Mouse (Mus musculus): ENCODE results near the gene Ints3. TPM values are rescaled to one million over a fixed set of nuclear protein-coding genes. Genes with fewer than 3 reads are reported as not detected.
A peak's percentile ranks its signal among the peaks of the same experiment; 100 is the strongest.

The Ints3 gene
- polyA plus RNA-seq (2012; ENCODE audit: insufficient read depth, insufficient read length, missing spikeins), result 12.6 and 13.2 TPM in 2 replicates

DNA sequence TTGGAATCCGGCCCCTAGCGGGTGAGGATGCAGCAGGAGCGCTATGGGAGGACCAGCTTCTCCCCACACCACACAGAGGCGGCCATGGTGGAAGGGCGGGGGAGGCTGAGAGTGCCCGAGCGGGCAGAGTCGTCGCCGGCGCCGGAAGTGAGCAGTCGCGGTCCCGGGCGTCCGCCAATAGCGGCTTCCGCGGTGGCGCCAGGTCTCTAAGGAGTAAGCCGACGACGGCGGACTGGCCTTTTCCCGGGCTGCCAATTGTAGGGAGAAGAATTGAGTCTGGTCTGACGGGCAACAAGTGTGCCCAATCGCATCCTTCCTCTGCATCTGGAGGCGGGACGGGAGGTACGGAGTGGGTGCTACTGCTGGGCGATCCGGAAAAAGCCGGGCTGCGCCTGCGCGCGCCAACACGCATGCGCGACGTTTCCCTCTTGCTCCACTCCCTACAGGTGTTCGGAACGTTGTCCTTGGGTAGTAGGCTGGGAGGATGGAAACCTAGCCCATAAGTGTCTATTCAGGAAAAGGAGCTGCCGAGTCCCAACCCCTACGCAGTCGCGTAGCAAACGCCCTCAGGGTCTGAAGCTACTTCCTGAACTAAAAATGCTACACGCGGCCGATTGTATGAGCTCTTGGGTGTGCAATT, at the start of gene Ints3:
Gene Ints3 (minus strand): TSS at position 242 of the 640 bp plus-strand sequence.
- H3K27ac ChIP-seq (replicated peaks; ENCODE audit: low read depth, low read length), result peak within 1 kb of the TSS; percentile 89
- H3K4me3 ChIP-seq (ENCODE audit: insufficient read depth, low read depth, low read length), result peak within 1 kb of the TSS; percentile 71
- H3K4me1 ChIP-seq (ENCODE audit: control insufficient read depth, insufficient read depth, insufficient read length, low read length), result peaks cover 6% of the 10 kb centered on the region

DNA sequence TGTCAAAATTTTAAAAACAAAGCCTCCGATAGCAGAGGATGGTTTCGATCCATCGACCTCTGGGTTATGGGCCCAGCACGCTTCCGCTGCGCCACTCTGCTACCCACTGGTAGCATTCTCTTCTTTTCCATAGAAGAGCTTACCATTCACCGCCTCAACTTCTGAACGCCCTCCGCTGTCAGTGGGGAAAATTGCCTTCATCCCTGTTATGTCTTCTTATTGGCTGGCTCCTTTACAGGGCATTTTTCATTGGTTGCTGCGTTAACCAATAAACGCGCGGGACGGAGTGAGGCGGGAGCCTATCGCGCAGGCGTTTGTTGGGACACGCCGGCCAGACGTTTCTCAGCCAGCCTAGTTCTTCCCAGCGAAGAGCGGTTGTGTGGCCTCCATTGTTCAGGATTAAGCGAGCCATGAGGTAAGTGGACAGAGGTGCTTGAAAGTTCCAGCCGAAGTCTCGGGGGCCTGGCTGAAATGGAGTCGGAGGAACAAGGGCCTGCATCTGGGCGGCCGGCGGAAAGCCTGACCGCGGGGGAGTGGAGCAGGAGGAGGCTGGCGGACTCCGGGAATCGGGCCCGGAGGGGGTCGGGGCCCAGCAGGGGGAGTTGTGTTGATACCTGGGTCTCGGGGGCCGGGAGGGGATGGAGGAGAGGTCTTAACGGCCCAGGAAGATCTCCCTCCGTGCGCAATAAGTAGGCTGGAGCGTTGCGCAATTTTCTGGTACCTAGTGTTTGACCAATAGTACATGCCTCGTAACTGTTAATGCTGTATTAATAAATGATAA, 42.6 kb upstream of the Ints3 start, which contains the start of gene Ilf2:
Gene Ilf2 (plus strand): TSS at position 296 of the 781 bp plus-strand sequence.
- Histone ChIP-seq H3K4me1 (ENCODE audit: control insufficient read depth, insufficient read depth, insufficient read length, low read length) (peaks cover 3% of the 10 kb centered on the region; the same call in 1 of the 2 replicates), H3K27ac (replicated peaks; ENCODE audit: low read depth, low read length) (no peak within 1 kb of the TSS), H3K4me3 (ENCODE audit: insufficient read depth, low read depth, low read length) (peak within 1 kb of the TSS; percentile 76)

DNA sequence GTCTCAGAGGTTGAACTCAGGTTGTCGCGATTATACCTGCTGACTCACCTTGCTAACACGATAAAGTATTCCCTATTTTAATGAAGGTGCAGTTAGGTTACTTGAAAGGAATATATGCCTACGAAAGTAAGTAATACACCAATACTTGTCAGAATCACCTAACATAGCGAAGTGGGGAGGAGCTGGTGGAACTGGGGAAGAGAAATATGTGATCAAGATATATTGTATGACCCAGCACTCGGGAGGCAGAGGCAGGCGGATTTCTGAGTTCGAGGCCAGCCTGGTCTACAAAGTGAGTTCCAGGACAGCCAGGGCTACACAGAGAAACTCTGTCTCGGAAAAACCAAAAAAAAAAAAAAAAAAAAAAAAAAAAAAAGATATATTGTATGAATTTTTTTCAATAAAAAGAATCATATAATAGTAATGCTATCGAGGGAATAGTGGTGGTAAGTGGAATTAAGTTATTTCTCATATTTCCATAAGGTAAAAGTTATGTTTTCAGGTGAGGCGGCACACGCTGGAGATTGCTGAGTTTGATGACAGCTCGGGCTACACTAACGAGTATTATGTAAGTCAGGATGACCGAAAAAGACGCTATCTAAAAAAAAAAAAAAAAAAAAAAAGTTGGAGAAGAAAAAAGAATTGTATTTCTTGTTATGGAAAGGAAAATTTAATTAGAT, 41.9 kb upstream of the Ints3 start:
- no peak overlapping the region for H3K27ac ChIP-seq (replicated peaks; ENCODE audit: low read depth, low read length)
- no peak overlapping the region for H3K4me3 ChIP-seq (ENCODE audit: insufficient read depth, low read depth, low read length)
- peaks cover 3% of the 10 kb centered on the region; the same call in 1 of the 2 replicates for H3K4me1 ChIP-seq (ENCODE audit: control insufficient read depth, insufficient read depth, insufficient read length, low read length)

DNA sequence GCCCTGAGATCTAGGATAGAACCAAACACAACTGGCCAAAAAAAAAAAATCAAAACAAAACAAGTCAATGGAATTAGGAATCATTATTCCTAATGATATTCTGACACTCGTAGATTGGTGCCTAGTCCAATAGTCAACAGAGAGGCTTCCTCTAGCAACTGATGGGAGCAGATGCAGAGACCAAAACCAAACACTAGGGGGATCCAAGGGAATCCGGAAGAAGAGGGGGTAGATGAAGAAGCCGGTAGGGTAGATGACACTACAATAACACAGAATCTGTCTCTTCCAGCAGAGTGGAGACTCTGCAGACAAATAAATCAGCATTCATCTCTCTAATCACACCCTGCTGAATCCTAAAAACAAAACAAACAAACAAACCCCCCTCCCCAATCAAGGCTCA, 38.8 kb upstream of the Ints3 start:
- Histone ChIP-seq H3K4me1 (ENCODE audit: control insufficient read depth, insufficient read depth, insufficient read length, low read length) (peaks cover 3% of the 10 kb centered on the region; the same call in 1 of the 2 replicates), H3K4me3 (ENCODE audit: insufficient read depth, low read depth, low read length) (no peak overlapping the region), H3K27ac (replicated peaks; ENCODE audit: low read depth, low read length) (no peak overlapping the region)

DNA sequence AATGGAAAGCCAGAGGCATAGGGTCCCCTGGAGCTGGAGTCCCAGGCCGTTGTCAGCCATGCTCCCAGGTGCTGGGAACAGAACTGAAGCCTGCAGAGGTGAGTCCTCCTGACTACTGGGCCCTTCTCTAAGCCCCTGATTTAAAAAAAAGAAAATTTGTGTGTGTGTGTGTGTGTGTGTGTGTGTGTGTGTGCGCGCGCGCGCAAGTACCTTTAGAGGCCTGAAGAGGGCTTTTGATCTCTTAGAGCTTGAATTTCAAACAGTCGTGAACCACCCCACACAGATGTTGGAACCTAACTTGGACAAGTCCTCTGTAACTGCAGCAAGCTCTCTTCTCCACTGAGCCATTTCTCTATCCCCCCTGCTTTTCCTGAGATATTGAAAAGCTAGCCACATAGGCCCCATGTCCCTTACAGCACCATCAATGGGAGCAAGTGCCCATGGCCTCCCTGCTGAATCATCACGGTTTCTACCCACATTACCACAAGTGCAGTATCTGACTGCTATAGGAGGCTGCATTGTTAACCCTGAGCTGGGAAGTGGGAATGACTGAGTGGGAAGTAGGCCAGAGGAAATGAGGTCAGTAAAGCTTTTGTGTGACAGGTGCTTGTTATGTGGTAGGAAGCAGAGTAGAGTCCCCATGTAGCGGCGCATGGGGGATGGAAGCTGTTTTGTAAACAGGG, 34.3 kb upstream of the Ints3 start:
- no peak overlapping the region for H3K4me3 ChIP-seq (ENCODE audit: insufficient read depth, low read depth, low read length)
- H3K4me1 ChIP-seq (ENCODE audit: control insufficient read depth, insufficient read depth, insufficient read length, low read length), result 0 out of 2 replicates have a peak, but pooled peaks cover 1% of the 10 kb centered on the region

DNA sequence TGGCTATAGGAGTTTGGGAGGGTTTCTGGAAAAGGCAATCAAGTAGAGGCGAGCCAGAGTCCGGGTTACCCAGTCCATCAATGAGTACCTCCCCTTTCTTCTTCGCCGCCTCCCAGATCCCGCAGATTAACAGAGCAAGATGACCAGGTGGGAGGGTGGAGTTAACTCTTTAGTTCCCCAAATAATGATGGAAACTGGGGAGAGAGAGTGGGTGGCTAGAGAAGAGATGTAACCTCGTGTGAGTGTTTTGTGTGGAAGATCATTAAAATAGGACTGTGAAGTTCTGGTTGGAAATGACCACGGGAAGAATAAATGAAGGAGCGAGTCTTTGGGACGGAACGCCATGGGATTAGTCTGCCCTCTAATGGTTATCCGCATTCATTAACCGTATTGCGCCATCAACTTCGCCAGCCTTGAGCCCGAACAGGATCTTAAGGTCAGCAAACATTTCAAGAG, 32.9 kb upstream of the Ints3 start:
- Histone ChIP-seq H3K27ac (replicated peaks; ENCODE audit: low read depth, low read length) (peak overlapping the region; percentile 86), H3K4me1 (ENCODE audit: control insufficient read depth, insufficient read depth, insufficient read length, low read length) (peaks cover 7% of the 10 kb centered on the region; the same call in 1 of the 2 replicates), H3K4me3 (ENCODE audit: insufficient read depth, low read depth, low read length) (peak overlapping the region; percentile 86)

More for the DNA sequence above, 34.3 kb upstream of the Ints3 start:
- H3K27ac ChIP-seq (replicated peaks; ENCODE audit: low read depth, low read length), result no peak overlapping the region

DNA sequence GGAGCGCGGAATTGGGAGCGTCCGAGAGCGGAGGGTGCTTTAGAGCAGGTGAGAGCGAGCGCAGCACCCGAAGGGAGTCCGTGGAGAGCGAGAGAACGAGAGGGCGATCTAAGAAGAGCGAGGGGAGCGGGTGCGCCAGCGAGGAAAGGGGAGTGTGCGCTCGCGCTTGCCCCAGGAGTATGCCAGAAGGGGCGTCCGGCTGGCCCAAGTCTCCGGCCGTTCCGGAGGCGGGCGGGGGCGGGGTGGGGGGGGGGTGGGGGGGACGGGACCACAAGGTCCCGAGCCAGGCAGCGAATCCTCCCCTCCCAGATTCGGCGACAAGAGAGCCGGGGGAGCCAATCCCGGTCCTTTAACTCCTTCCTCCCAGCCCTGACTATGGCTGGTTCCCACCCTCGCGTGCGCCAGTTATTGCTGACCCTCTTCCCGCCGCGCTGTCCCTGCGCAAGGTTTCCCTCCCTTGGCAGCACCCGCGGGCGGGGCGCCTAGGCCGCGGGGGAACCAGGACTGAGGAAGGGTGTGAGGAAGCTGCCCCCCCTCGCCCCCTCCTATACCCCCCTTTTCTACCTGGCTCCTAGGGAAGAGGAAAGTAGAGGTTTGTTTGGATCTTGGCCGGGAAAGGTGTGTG, 32.4 kb upstream of the Ints3 start, which contains the start of gene Npr1:
Gene Npr1 (minus strand): TSS at position 181 of the 625 bp plus-strand sequence.
- H3K4me3 ChIP-seq (ENCODE audit: insufficient read depth, low read depth, low read length), result peak within 1 kb of the TSS; percentile 86
- peaks cover 7% of the 10 kb centered on the region; the same call in 1 of the 2 replicates for H3K4me1 ChIP-seq (ENCODE audit: control insufficient read depth, insufficient read depth, insufficient read length, low read length)
- H3K27ac ChIP-seq (replicated peaks; ENCODE audit: low read depth, low read length), result peak within 1 kb of the TSS; percentile 86

DNA sequence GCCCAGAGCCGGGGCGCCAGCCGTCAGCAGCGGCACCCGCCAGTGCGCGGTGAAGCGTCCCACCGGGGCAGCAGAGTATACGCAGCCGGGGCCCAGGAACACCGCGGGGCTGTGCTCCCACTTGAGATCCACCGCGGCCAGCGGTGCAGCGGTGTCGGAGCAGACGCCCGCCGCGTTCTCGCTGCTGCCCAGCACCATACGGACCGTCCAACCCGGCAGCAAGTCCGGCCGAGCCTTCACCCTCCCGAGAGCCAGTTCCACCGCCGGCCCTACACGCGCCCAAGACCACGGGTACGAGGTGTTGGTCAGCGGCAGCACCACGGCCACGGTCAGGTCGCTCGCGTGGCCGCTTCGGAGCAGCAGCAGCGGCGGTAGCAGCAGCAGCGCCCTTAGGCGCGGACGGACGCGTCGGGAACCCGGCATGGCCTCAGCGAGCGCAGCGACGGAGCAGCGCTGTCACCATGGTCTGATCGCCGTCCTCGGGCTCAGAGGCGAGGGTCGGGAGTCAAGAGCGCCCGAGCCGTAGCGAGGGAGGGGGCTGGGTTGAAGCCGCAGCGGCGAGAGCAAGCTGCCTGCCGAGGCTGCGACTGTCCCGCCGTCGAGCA, 31.8 kb upstream of the Ints3 start:
- Histone ChIP-seq H3K27ac (replicated peaks; ENCODE audit: low read depth, low read length) (peak overlapping the region; percentile 84), H3K4me3 (ENCODE audit: insufficient read depth, low read depth, low read length) (peak overlapping the region; percentile 86), H3K4me1 (ENCODE audit: control insufficient read depth, insufficient read depth, insufficient read length, low read length) (peaks cover 7% of the 10 kb centered on the region; the same call in 1 of the 2 replicates)

DNA sequence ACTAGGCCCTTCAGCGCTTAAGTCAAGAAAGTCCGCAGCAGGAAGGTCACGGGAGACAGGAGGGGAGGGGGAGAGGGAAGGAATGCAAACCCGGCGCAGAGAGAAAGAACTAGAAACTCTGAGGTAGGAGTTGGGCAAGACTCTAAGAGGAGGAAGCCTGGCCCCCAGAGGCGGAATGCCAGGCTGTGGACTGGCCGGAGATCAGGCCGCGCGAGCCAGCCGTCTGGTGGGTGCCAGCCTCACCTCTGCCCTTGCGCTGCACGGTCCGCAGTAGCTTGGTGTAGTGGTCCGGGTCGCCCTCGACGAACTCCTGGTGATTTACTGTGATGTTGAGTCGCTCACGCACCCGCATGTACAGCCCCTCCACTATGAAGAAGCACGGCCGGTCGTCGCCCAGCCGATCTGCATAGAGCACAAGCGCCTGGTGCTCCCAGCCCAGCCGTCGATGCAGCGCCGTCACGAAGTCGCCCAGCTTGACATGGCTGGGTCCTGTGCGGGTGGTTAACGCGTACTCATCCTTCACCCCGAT, 31.2 kb upstream of the Ints3 start:
- Histone ChIP-seq H3K4me3 (ENCODE audit: insufficient read depth, low read depth, low read length) (peak overlapping the region; percentile 86), H3K27ac (replicated peaks; ENCODE audit: low read depth, low read length) (peak overlapping the region; percentile 84), H3K4me1 (ENCODE audit: control insufficient read depth, insufficient read depth, insufficient read length, low read length) (peaks cover 11% of the 10 kb centered on the region)

DNA sequence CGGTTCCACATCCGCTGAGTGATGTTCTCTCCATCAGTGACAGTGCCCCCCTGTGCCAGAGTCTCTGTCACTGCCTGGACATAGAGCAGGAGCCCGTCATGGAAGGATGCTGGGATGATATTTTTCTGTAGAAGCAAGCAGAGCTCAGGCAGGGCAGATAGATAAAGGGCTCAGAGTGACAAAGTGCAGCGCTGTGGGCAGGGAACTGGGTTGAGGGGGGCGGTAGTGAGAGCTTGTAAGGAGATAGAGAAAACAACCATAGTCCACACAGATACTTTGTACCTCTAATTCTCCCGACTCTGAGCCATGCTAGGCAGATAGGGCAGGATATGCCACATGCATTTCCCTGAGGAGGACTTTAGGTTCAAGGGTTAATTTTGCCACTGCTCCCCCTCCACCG, 29.2 kb upstream of the Ints3 start:
- H3K27ac ChIP-seq (replicated peaks; ENCODE audit: low read depth, low read length), result no peak overlapping the region
- H3K4me1 ChIP-seq (ENCODE audit: control insufficient read depth, insufficient read depth, insufficient read length, low read length), result peaks cover 11% of the 10 kb centered on the region
- H3K4me3 ChIP-seq (ENCODE audit: insufficient read depth, low read depth, low read length), result peak overlapping the region; percentile 86

DNA sequence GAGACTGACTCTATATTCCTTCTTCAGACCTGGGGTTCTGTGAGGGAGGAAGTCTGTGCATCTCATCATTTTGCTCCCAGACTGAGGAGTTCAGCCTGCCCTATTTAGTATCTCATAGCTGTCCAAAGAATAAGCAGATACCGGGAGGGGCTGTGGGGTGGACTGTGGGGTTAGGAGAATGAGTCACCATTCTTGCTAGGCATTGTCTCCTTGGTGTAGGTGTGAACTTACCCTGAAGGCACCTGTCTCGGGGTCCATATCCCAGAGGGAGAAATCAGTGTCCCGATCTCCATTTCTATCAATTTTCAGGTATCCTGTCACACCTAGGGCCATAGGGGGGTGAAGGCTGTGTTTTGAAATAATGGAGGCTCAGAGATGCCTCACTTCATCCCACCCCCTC, 28.5 kb upstream of the Ints3 start:
- H3K4me1 ChIP-seq (ENCODE audit: control insufficient read depth, insufficient read depth, insufficient read length, low read length), result peaks cover 11% of the 10 kb centered on the region
- H3K27ac ChIP-seq (replicated peaks; ENCODE audit: low read depth, low read length), result no peak overlapping the region
- peak overlapping the region; percentile 86 for H3K4me3 ChIP-seq (ENCODE audit: insufficient read depth, low read depth, low read length)

DNA sequence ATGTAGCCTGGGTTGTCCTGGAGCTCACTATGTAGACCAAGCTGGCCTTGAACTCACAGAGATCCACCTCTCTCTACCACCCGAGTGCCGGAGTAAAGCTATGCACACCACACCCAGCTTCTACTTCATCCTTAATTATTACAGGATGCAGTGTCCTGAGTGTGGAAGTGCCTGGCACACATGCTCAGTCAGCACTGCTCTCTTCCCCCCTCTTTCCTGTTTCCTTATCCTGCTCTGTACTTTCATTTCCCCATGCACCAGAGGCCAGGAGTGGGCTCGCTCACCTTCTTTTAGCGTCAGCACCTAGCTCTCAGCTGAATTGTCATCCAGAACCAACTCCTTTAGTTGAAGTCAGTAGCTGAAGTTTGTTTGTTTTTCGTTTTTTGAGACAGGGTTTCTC, 26.9 kb upstream of the Ints3 start:
- Histone ChIP-seq H3K4me3 (ENCODE audit: insufficient read depth, low read depth, low read length) (no peak overlapping the region), H3K4me1 (ENCODE audit: control insufficient read depth, insufficient read depth, insufficient read length, low read length) (peaks cover 11% of the 10 kb centered on the region), H3K27ac (replicated peaks; ENCODE audit: low read depth, low read length) (peak overlapping the region; percentile 27)

DNA sequence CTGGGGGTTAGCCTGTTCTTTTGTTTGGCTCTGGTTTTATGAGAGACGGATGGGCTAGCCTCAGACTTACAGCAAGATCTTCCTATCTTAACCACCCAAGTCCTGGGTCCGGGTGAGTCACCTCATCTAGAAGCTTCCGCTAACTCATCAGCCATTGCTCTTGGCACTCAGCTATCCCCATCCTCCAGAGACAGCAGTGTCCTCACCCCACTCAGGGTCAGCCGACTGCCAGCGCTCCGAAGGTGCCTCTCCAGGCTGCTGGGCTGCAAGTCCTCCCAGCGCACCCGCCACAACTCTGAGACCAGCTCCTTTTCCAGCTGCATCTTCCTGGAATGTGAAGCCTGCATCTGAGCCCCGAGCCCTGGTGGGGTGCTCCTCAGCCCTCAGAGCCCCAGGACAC, 26.3 kb upstream of the Ints3 start:
- Histone ChIP-seq H3K27ac (replicated peaks; ENCODE audit: low read depth, low read length) (peak overlapping the region; percentile 27), H3K4me3 (ENCODE audit: insufficient read depth, low read depth, low read length) (no peak overlapping the region), H3K4me1 (ENCODE audit: control insufficient read depth, insufficient read depth, insufficient read length, low read length) (peaks cover 11% of the 10 kb centered on the region)

DNA sequence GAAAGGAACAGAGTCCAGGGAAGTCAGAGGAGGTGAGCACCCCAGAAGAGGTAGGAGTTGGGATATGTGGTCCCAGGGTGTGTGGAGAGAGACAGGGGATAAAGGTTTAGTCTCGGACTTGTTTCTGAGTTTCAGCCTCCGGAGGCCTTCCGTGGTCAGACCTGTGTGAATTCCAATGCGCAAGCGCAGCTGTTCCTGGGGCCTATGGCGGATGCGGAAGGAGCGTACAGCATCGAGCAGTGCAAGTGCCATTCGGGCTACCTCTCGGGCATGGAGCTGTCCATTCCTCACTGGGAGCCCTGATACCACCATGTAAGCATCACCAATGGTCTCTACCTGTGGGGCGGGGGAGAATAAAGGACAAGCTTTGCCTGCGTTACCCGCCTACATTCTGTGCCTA, 21.5 kb upstream of the Ints3 start:
- peaks cover 11% of the 10 kb centered on the region for H3K4me1 ChIP-seq (ENCODE audit: control insufficient read depth, insufficient read depth, insufficient read length, low read length)
- no peak overlapping the region for H3K4me3 ChIP-seq (ENCODE audit: insufficient read depth, low read depth, low read length)
- no peak overlapping the region for H3K27ac ChIP-seq (replicated peaks; ENCODE audit: low read depth, low read length)
